Mouse (Mus musculus) stomach, embryonic 14.5 days (tissue): Measurements from ENCODE around the gene Ern2. TPM values are rescaled to one million over a fixed set of nuclear protein-coding genes. Genes with fewer than 3 reads are reported as not detected.

Experiments
- ATAC-seq: fragments of 200-750 bp; cut with Nextera tagmentation; 2 replicates; pipeline ENCODE4 v1.8.0; 2017; ENCODE audit warnings: low read depth, moderate TSS enrichment; ENCODE audit not compliant: insufficient number of reproducible peaks, insufficient read depth, low FRiP score
- H3K27ac ChIP-seq: fragments of 300-500 bp; sonication (generic); 2 replicates; pipeline ENCODE4 v1.5.1; 2014; ENCODE audit warnings: mild to moderate bottlenecking, low read length, moderate library complexity, mixed read lengths
- H3K27me3 ChIP-seq: fragments of 300-500 bp; sonication (generic); 2 replicates; pipeline ENCODE4 v1.6.1; 2014; ENCODE audit warnings: low read length, control low read depth, mixed read lengths; ENCODE audit not compliant: control insufficient read depth, insufficient read depth
- H3K36me3 ChIP-seq: fragments of 300-500 bp; sonication (generic); 2 replicates; pipeline ENCODE4 v1.6.1; 2014; ENCODE audit warnings: mild to moderate bottlenecking, control low read depth, low read length, moderate library complexity, mixed read lengths; ENCODE audit not compliant: control insufficient read depth, insufficient read depth
- H3K4me1 ChIP-seq: fragments of 300-500 bp; sonication (generic); 2 replicates; pipeline ENCODE4 v1.6.1; 2014; ENCODE audit warnings: low read length, control low read depth, mixed read lengths; ENCODE audit not compliant: control insufficient read depth, insufficient read depth
- H3K4me2 ChIP-seq: fragments of 300-500 bp; sonication (generic); replicated peaks from 2 replicates; pipeline ENCODE4 v1.6.1; 2014; ENCODE audit warnings: low read depth, low read length, control low read depth
- H3K4me3 ChIP-seq: fragments of 300-500 bp; sonication (generic); 2 replicates; pipeline ENCODE4 v1.5.1; 2014; ENCODE audit warnings: low read depth, low read length, control low read depth
- H3K9ac ChIP-seq: fragments of 300-500 bp; sonication (generic); replicated peaks from 2 replicates; pipeline ENCODE4 v1.6.1; 2014; ENCODE audit warnings: low read depth, mild to moderate bottlenecking, control low read depth, low read length, moderate library complexity, mixed read lengths
- H3K9me3 ChIP-seq: fragments of 300-500 bp; sonication (generic); 2 replicates; pipeline ENCODE4 v1.6.1; 2016; ENCODE audit warnings: low read depth, low read length, control low read depth; ENCODE audit not compliant: control insufficient read depth
- WGBS: fragments of 180-500 bp; shearing (Covaris S2); extraction: QIAGEN DNeasy Blood & Tissue Kit; methylation state at CpG from one replicate; pipeline ENCODE4 v1.1.7; 2014; 5-methylcytosine and 5-hydroxymethylcytosine counted together
- polyA plus RNA-seq: library from polyadenylated mRNA; unstranded; fragments of >200 nt; fragmentation: Nextera tagmentation; extraction: Ambion mirVana; gene quantifications from 2 replicates; pipeline ENCODE4 v1.2.1, GENCODE M21; 2014

The Ern2 gene
- polyA plus RNA-seq, 1 experiment from 2014 or later, result 12.8 TPM

DNA sequence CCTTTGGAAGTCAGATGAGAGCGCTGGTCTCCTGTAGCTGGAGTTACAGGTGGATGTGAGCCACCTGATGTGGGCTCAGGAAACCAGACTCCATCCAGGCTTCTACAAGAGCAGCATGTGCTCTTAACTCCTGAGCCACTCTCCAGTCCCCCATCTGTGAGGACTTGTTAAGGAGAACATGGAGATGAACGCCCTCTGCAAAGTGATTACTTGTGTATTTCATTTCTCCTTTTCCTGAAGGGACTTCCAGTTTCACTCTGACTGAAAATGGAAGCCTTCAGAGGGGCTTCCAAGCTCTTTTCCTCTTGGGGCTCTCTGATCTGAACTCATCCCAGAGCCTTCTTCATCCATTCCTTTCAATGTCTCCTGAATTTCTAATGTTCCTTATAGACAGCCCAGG, 20.1 kb upstream of the Ern2 start:
- 83% methylated on average over 2 of the region's 2 CpGs for WGBS
- H3K27me3 ChIP-seq, result no peaks in the 10 kb centered on the region
- no peaks in the 10 kb centered on the region for H3K4me1 ChIP-seq
- no peak overlapping the region for H3K4me3 ChIP-seq
- no peaks in the 10 kb centered on the region for H3K36me3 ChIP-seq
- no peak overlapping the region for H3K4me2 ChIP-seq
- no peak for ATAC-seq
- no peaks in the 10 kb centered on the region for H3K9me3 ChIP-seq
- no peak overlapping the region for H3K27ac ChIP-seq
- H3K9ac ChIP-seq, result no peak overlapping the region

DNA sequence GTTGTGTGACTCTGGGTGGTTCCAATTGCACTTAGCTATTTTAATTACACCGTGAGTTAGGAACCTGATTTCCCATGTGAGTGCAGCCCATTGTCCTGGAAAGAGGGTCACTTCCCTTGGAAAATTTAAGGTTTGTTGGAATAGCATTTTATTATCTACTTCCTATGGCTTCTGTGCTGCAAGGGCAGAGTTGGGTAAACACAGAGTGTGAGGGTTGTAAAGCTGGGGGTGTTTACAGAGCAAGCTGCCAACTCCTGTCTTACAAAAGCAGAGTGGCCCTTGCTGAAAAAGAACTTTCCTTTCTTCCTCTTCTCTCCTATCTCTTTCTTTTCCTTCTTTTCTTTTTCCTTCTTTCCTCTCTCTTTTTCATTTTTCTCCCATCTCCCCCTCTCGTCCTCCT, 17.9 kb upstream of the Ern2 start:
- no peak overlapping the region for H3K9ac ChIP-seq
- no peaks in the 10 kb centered on the region for H3K4me1 ChIP-seq
- H3K4me3 ChIP-seq, result no peak overlapping the region
- 41% methylated on average over 2 of the region's 2 CpGs for WGBS
- H3K27ac ChIP-seq, result no peak overlapping the region
- no peak overlapping the region for H3K4me2 ChIP-seq
- no peaks in the 10 kb centered on the region for H3K27me3 ChIP-seq
- H3K9me3 ChIP-seq, result no peaks in the 10 kb centered on the region
- ATAC-seq, result no peak
- no peaks in the 10 kb centered on the region for H3K36me3 ChIP-seq

DNA sequence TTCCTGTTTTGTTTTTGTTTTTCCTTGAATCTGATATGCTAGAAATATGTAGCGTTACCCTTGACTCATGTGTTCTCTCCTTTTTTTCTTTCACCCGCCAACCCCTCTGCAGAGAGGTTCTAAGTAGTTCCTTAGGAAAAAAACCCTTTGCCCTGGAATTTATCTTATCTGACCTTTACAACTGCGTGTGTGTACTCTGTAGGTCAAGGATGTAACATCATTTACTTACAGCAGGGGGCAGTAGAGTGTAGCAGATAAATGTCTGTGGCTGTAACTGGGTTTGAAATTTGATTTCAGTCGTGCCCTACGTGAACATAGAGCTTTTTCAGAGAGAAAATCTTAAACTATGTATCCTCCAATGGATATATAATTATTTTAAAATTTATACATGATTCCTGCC, 13.3 kb upstream of the Ern2 start:
- Histone ChIP-seq H3K9me3 (no peaks in the 10 kb centered on the region), H3K4me2 (no peak overlapping the region), H3K27ac (no peak overlapping the region), H3K27me3 (no peaks in the 10 kb centered on the region), H3K4me1 (no peaks in the 10 kb centered on the region), H3K9ac (no peak overlapping the region), H3K4me3 (no peak overlapping the region), H3K36me3 (no peaks in the 10 kb centered on the region)
- ATAC-seq, result no peak
- 23% methylated on average over 5 of the region's 5 CpGs for WGBS

DNA sequence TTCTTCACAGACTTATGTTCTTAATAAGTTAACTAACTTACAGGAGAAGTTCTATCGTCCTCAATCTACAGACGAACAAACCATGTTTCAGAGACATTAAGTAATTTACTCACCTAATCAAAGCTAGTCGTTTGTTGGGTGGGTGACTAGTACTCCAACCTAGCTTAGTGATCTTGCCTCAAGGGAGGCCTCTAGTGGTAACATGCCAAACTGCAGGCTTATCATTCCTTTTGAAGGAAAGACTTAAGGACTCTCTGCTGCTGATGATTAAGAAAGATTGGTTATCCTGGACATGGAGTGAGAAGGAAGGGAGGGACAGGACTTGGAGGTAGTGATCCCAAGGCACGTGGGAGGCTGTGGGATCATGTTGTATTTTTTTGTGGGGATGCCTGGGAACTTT, 11.3 kb upstream of the Ern2 start:
- no peak for ATAC-seq

DNA sequence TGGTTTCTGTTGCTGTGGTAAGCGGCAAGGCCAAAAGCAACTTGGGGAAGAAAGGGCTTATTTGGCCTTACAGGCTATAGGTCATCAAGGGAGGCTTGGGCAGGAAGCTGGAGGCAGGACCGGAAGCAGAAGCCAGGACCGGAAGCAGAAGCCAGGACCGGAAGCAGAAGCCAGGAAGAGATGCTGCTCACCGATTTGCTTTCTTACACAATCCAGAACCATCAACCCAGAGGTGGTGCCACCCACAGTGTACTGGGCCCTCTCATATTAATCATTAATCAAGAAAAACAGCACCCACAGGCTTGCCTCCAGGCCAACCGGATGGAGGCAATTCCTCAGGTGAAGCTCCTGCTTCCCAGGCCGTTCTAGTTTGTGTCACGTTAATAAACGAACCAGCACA, 10.8 kb upstream of the Ern2 start:
- H3K4me3 ChIP-seq, result no peak overlapping the region
- no peak overlapping the region for H3K4me2 ChIP-seq
- no peaks in the 10 kb centered on the region for H3K27me3 ChIP-seq
- no peaks in the 10 kb centered on the region for H3K4me1 ChIP-seq
- H3K9ac ChIP-seq, result no peak overlapping the region
- H3K27ac ChIP-seq, result no peak overlapping the region
- WGBS, result 86% methylated on average over 9 of the region's 9 CpGs
- no peaks in the 10 kb centered on the region for H3K9me3 ChIP-seq
- no peak for ATAC-seq
- H3K36me3 ChIP-seq, result no peaks in the 10 kb centered on the region

More for the DNA sequence above, 11.3 kb upstream of the Ern2 start:
- H3K36me3 ChIP-seq, result no peaks in the 10 kb centered on the region
- H3K4me1 ChIP-seq, result no peaks in the 10 kb centered on the region
- H3K9ac ChIP-seq, result no peak overlapping the region
- H3K27me3 ChIP-seq, result no peaks in the 10 kb centered on the region
- no peaks in the 10 kb centered on the region for H3K9me3 ChIP-seq
- no peak overlapping the region for H3K4me3 ChIP-seq
- no peak overlapping the region for H3K27ac ChIP-seq
- no peak overlapping the region for H3K4me2 ChIP-seq
- 34% methylated on average over 4 of the region's 4 CpGs for WGBS

DNA sequence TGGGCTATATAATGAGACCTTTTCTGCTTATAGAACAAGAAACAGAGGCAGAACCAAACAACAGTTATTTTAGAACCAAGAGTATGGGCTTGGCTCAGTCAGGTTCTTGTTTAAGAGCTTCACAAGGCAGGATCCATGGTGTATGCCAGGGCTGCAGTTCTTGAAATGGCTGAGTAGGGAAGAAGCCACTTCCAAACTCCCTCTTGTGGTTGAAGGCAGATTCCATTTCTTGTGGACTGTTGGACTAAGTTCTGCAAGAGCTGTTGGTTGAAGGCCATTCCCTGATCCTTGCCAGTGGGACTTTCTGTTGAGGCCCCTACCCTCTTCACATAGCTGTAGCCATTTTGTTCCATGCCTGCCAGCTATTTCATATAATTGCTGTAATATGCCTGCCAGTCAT, 7.9 kb upstream of the Ern2 start:
- Histone ChIP-seq H3K36me3 (no peaks in the 10 kb centered on the region), H3K4me3 (no peak overlapping the region), H3K4me1 (no peaks in the 10 kb centered on the region), H3K27me3 (no peaks in the 10 kb centered on the region), H3K9ac (no peak overlapping the region), H3K4me2 (no peak overlapping the region), H3K27ac (no peak overlapping the region), H3K9me3 (no peaks in the 10 kb centered on the region)
- no peak for ATAC-seq

DNA sequence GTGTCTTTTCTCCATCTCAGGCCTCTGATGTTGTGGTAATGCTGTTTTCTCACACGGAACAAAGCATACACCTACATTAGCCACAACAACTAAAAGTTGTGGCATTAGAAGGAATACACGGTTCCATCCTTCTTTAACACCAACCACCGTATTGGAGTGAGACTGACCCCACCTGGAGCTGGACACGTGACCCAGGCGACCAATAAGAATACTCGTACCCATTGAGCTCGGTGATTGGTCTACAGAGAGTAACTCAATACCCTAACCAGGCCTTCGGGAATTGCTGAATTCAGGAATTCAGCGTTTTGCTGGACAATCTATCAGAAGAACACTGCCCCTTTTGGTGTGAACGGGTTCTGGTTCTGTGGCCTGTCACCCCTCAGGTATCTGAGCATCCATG, 5.1 kb upstream of the Ern2 start:
- no peak overlapping the region for H3K9ac ChIP-seq
- no peak overlapping the region for H3K4me3 ChIP-seq
- H3K27ac ChIP-seq, result no peak overlapping the region
- no peaks in the 10 kb centered on the region for H3K4me1 ChIP-seq
- 63% methylated on average over 10 of the region's 10 CpGs for WGBS
- no peaks in the 10 kb centered on the region for H3K27me3 ChIP-seq
- no peaks in the 10 kb centered on the region for H3K36me3 ChIP-seq
- H3K9me3 ChIP-seq, result no peaks in the 10 kb centered on the region
- H3K4me2 ChIP-seq, result no peak overlapping the region
- no peak for ATAC-seq

DNA sequence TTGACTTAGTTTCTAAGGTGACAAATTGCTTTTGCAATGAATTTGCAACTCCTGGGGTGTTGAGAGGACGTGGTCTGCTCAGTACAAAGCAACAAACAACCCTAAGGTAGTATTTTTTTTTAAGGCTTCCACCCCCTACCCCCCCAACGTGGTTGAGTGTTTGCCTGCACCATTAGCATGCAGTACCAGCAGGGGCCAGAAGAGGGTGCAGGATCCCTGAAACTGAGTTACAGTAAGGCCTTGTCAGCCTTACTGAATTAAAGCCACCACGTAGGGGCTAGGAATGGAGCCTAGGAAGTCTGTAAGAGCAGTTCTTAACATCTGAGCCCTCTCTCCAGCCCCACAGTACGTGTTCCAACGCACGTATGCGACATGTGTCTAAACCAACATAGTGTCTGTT, 3.5 kb upstream of the Ern2 start:
- Histone ChIP-seq H3K4me1 (no peaks in the 10 kb centered on the region), H3K4me3 (no peak overlapping the region), H3K9ac (no peak overlapping the region), H3K9me3 (no peaks in the 10 kb centered on the region), H3K27ac (no peak overlapping the region), H3K36me3 (no peaks in the 10 kb centered on the region), H3K27me3 (no peaks in the 10 kb centered on the region), H3K4me2 (no peak overlapping the region)
- 31% methylated on average over 7 of the region's 7 CpGs for WGBS
- ATAC-seq, result 0 out of 2 replicates have a peak, but pooled peaks have one; percentile 19

DNA sequence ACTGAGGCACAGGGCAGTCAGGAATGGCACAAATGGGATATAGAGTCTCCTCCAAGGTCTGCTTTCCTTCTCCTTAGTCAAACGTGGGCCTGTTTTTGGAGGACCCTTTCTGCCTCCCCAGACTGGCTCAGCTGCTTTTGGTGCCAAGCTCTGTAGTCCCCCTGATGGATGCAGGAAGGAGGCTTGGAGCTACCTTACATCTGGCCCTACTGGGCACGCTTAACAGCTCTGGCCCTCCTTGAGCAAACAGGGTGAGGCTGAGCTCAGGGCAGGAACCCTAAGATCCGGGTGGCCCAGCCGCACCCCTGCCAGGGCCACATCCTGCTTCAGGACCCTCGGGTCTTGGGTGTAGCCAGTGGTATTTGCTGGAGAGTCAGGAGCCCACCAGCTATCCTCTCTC, 1.4 kb downstream of the Ern2 start:
- WGBS, result 63% methylated on average over 5 of the region's 5 CpGs
- no peak overlapping the region for H3K4me3 ChIP-seq
- no peaks in the 10 kb centered on the region for H3K4me1 ChIP-seq
- no peaks in the 10 kb centered on the region for H3K27me3 ChIP-seq
- no peak overlapping the region for H3K9ac ChIP-seq
- no peaks in the 10 kb centered on the region for H3K36me3 ChIP-seq
- no peaks in the 10 kb centered on the region for H3K9me3 ChIP-seq
- H3K27ac ChIP-seq, result no peak overlapping the region
- peak; percentile 59; the same call in 1 of the 2 replicates for ATAC-seq
- H3K4me2 ChIP-seq, result no peak overlapping the region; the same call in 1 of the 2 replicates
